Mouse (Mus musculus): ENCODE measurements around the gene Col1a1. TPM values are rescaled to one million over a fixed set of nuclear protein-coding genes. Genes with fewer than 3 reads are reported as not detected.
A peak's percentile ranks its signal among the peaks of the same experiment; 100 is the strongest.

Gene Col1a1
- polyA plus RNA-seq, 1 experiment from 2014 or later, result 511 TPM

DNA sequence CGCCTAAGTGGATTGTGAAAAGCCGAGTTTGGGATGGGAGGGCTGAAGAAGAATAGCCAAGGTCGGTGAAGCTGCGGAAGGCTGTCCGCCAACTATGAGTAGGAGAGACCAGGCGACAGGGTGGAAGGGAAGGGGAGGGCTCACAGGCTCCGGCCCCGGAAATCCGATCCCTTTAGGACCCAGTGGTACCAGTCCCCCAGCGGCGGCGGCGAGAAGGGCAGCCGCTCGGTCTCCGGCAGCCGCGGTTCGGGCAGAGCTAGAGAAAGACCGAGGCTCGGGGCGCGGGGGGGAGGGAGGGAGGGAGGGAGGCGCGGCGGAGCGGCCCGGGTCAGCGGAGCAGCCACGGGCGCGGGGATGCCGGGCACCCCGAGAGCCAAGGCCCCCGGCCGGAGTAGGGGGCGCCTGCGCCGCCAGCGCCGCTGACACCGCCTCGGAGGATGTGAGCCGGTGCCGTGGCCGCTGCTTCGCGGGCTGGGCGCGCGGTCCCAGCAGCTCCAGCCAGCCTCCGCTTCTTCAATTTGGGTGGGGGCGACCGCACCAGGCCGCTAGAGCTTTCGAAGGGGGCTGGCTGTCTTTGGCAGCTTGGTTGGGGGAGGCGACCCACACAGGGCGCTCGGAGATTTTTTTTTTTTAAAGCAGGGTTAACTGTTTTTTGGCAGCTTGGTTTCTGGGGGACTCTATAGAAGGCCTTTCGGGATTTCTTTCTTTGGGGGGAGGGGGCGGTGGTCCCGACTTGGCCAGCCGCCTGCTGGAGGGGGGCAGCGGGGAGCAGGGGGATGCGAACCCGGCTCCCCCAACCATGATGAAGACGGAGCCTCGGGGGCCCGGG is 54.9 kb downstream of the Col1a1 start, which contains the start of gene Ppp1r9b:
TSS of gene Ppp1r9b (plus strand) at position 287 of the 829 bp plus-strand sequence.
- H3K9me3 ChIP-seq (ENCODE audit: control insufficient read depth, low read length), result no peaks in the 10 kb centered on the region
- peaks cover 20% of the 10 kb centered on the region for H3K36me3 ChIP-seq (ENCODE audit: control insufficient read depth, insufficient read depth, low read length)
- H3K27ac ChIP-seq (replicated peaks in 1 of 2; ENCODE audit: control insufficient read depth in 1 of 2, insufficient read depth in 1 of 2, low read depth in 2 of 2, low read length in 2 of 2), result peak within 1 kb of the TSS; percentile 89 to 93
- peaks cover 48 to 72% of the 10 kb centered on the region in 2 experiments for H3K4me1 ChIP-seq (ENCODE audit: control insufficient read depth in 2 of 2, insufficient read depth in 2 of 2, low read length in 2 of 2)
- ATAC-seq (ENCODE audit: insufficient number of reproducible peaks, insufficient read depth, low FRiP score, low read depth), result peak; percentile 81
- WGBS, result 1% methylated on average over 49 of the region's 69 CpGs
- peak within 1 kb of the TSS; percentile 96 for H3K4me2 ChIP-seq (ENCODE audit: low read length)
- H3K9ac ChIP-seq (ENCODE audit: low read length), result peak within 1 kb of the TSS; percentile 94
- no peaks in the 10 kb centered on the region for H3K27me3 ChIP-seq (ENCODE audit: control insufficient read depth, insufficient read depth, low read length)
- H3K4me3 ChIP-seq (ENCODE audit: control insufficient read depth in 1 of 2, insufficient read depth in 1 of 2, low read depth in 1 of 2, low read length in 2 of 2), result peak within 1 kb of the TSS; percentile 84 to 86

DNA sequence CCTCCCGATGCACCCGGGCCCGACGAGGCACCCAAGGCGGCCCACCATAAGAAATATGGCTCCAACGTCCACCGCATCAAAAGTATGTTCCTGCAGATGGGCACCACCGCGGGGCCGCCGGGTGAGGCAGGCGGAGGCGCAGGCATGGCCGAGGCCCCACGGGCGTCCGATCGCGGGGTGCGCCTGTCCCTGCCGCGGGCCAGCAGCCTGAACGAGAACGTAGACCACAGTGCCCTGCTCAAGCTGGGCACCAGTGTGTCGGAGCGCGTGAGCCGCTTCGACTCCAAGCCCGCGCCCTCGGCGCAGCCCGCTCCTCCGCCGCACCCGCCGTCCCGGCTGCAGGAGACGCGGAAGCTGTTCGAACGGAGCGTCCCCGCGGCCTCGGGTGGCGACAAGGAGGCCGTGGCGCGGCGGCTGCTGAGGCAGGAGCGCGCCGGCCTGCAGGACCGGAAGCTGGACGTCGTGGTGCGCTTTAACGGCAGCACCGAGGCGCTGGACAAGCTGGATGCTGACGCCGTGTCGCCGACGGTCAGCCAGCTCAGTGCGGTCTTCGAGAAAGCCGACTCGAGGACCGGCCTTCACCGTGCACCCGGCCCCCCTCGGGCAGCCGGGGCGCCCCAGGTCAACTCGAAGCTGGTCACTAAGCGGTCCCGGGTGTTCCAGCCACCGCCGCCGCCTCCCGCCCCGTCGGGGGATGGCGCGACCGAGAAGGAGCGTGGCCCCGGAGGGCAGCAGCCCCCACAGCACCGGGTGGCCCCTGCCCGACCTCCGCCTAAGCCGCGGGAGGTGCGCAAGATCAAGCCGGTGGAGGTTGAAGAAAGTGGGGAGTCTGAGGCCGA is 55.8 kb downstream of the Col1a1 start:
- peak overlapping the region; percentile 96 for H3K4me2 ChIP-seq (ENCODE audit: low read length)
- H3K4me3 ChIP-seq (ENCODE audit: control insufficient read depth in 1 of 2, insufficient read depth in 1 of 2, low read depth in 1 of 2, low read length in 2 of 2), result peak overlapping the region; percentile 84 to 86
- H3K9me3 ChIP-seq (ENCODE audit: control insufficient read depth, low read length), result no peaks in the 10 kb centered on the region
- H3K4me1 ChIP-seq (ENCODE audit: control insufficient read depth in 2 of 2, insufficient read depth in 2 of 2, low read length in 2 of 2), result peaks cover 48 to 69% of the 10 kb centered on the region in 2 experiments
- H3K9ac ChIP-seq (ENCODE audit: low read length), result peak overlapping the region; percentile 94
- WGBS, result under 1% methylated on average over 94 of the region's 99 CpGs
- ATAC-seq (ENCODE audit: insufficient number of reproducible peaks, insufficient read depth, low FRiP score, low read depth), result no peak
- peaks cover 28% of the 10 kb centered on the region for H3K36me3 ChIP-seq (ENCODE audit: control insufficient read depth, insufficient read depth, low read length)
- no peaks in the 10 kb centered on the region for H3K27me3 ChIP-seq (ENCODE audit: control insufficient read depth, insufficient read depth, low read length)
- H3K27ac ChIP-seq (replicated peaks in 1 of 2; ENCODE audit: control insufficient read depth in 1 of 2, insufficient read depth in 1 of 2, low read depth in 2 of 2, low read length in 2 of 2), result peak overlapping the region; percentile 46 to 93

DNA sequence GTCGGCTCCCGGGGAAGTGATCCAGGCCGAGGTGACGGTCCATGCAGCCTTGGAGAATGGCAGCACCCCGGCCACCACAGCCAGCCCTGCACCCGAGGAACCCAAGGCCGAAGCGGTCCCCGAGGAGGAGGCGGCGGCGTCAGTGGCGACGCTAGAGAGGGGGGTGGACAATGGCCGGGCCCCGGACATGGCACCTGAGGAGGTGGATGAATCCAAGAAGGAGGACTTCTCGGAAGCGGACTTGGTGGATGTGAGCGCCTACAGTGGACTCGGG is 56.4 kb downstream of the Col1a1 start:
- Histone ChIP-seq H3K9ac (ENCODE audit: low read length) (peak overlapping the region; percentile 94), H3K27me3 (ENCODE audit: control insufficient read depth, insufficient read depth, low read length) (no peaks in the 10 kb centered on the region), H3K36me3 (ENCODE audit: control insufficient read depth, insufficient read depth, low read length) (peaks cover 34% of the 10 kb centered on the region), H3K4me3 (ENCODE audit: control insufficient read depth in 1 of 2, insufficient read depth in 1 of 2, low read depth in 1 of 2, low read length in 2 of 2) (peak overlapping the region; percentile 84 to 86), H3K9me3 (ENCODE audit: control insufficient read depth, low read length) (no peaks in the 10 kb centered on the region), H3K4me1 (ENCODE audit: control insufficient read depth in 2 of 2, insufficient read depth in 2 of 2, low read length in 2 of 2) (peaks cover 48 to 65% of the 10 kb centered on the region in 2 experiments), H3K4me2 (ENCODE audit: low read length) (peak overlapping the region; percentile 96), H3K27ac (replicated peaks in 1 of 2; ENCODE audit: control insufficient read depth in 1 of 2, insufficient read depth in 1 of 2, low read depth in 2 of 2, low read length in 2 of 2) (peak overlapping the region in 1 of 2 experiments; percentile 93; a peak in 2 of 4 replicates)
- WGBS, result under 1% methylated on average over 20 of the region's 20 CpGs
- no peak for ATAC-seq (ENCODE audit: insufficient number of reproducible peaks, insufficient read depth, low FRiP score, low read depth)

DNA sequence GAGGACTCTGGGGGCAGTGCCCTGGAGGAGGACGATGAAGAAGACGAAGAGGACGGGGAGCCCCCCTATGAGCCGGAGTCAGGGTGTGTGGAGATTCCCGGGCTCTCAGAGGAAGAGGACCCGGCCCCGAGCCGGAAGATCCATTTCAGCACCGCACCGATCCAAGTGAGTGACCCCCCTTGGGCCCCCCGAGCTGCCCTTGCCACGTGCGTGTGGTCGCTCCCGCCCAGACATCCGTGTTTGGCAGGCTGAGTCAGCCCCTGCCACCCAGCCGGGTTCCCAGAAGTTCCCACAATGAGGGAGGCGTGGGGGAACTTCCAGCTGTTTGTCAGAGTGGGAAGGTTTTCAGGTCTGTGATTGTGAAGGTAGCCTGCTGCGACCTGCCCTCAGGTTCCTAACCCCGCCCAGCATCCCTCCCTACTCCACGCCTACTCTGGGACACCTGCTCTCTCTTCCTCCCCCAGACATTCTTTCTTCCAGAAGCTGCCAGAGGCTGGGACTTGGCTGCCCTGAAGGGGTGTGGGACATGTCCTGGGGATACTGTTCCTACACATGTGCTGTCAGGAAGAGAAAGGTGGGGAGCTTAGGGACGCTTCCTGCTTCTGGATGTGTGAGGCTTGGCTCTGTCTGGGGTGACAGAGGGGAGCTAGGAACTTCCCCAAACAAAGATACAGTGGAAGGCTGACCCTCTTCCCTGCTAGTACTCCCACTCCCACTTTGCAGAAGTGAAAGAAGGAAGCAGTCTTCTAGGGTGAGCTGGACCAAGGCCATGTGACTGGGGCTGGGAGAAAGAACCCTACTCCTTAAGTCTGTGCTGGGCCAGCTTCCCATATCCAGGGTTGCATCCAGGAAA is 57.0 kb downstream of the Col1a1 start:
- WGBS, result 4% methylated on average over 22 of the region's 22 CpGs
- Histone ChIP-seq H3K27me3 (ENCODE audit: control insufficient read depth, insufficient read depth, low read length) (no peaks in the 10 kb centered on the region), H3K4me3 (ENCODE audit: control insufficient read depth in 1 of 2, insufficient read depth in 1 of 2, low read depth in 1 of 2, low read length in 2 of 2) (peak overlapping the region; percentile 84 to 86), H3K4me1 (ENCODE audit: control insufficient read depth in 2 of 2, insufficient read depth in 2 of 2, low read length in 2 of 2) (peaks cover 43 to 65% of the 10 kb centered on the region in 2 experiments), H3K4me2 (ENCODE audit: low read length) (peak overlapping the region; percentile 96), H3K27ac (replicated peaks in 1 of 2; ENCODE audit: control insufficient read depth in 1 of 2, insufficient read depth in 1 of 2, low read depth in 2 of 2, low read length in 2 of 2) (peak overlapping the region in 1 of 2 experiments; percentile 93; a peak in 2 of 4 replicates), H3K36me3 (ENCODE audit: control insufficient read depth, insufficient read depth, low read length) (peaks cover 39% of the 10 kb centered on the region), H3K9ac (ENCODE audit: low read length) (peak overlapping the region; percentile 94), H3K9me3 (ENCODE audit: control insufficient read depth, low read length) (no peaks in the 10 kb centered on the region)
- ATAC-seq (ENCODE audit: insufficient number of reproducible peaks, insufficient read depth, low FRiP score, low read depth), result no peak

DNA sequence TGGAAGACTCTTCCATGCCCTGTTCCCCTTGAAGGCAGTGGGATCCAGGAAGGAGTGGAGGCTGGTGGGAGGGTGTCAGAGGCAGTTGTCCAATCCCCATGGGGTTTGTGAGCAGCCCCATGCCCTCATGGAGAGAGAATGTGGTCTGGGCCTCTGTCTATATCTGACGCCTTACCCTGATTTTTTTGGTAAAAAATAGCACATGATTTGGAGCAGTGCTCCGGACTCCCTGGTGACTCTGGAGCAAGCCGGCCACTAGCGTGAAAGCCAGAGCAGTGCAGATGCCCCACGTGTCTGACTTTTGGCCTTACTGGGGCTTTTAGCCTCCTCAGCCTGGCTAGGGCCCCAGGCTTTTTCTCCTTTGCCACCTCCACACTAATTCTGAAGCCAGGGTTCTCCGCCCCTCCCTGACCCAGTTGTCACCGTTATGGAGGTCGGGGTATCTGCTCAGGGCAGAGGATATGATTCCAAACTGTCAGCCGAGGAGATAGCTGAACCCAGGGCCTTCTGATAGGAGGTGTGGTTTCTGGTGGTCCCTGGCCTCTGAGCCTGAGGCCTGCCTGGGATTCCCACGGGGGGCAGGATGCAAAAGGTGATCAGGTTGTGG is 58.3 kb downstream of the Col1a1 start:
- Histone ChIP-seq H3K9ac (ENCODE audit: low read length) (peak overlapping the region; percentile 94), H3K4me2 (ENCODE audit: low read length) (peak overlapping the region; percentile 96), H3K9me3 (ENCODE audit: control insufficient read depth, low read length) (no peaks in the 10 kb centered on the region), H3K27me3 (ENCODE audit: control insufficient read depth, insufficient read depth, low read length) (no peaks in the 10 kb centered on the region), H3K36me3 (ENCODE audit: control insufficient read depth, insufficient read depth, low read length) (peaks cover 53% of the 10 kb centered on the region), H3K4me1 (ENCODE audit: control insufficient read depth in 2 of 2, insufficient read depth in 2 of 2, low read length in 2 of 2) (peaks cover 34 to 56% of the 10 kb centered on the region in 2 experiments), H3K27ac (replicated peaks in 1 of 2; ENCODE audit: control insufficient read depth in 1 of 2, insufficient read depth in 1 of 2, low read depth in 2 of 2, low read length in 2 of 2) (peak overlapping the region in 1 of 2 experiments; percentile 93; a peak in 2 of 4 replicates), H3K4me3 (ENCODE audit: control insufficient read depth in 1 of 2, insufficient read depth in 1 of 2, low read depth in 1 of 2, low read length in 2 of 2) (peak overlapping the region; percentile 84 to 86)
- 20% methylated on average over 10 of the region's 10 CpGs for WGBS
- ATAC-seq (ENCODE audit: insufficient number of reproducible peaks, insufficient read depth, low FRiP score, low read depth), result no peak

DNA sequence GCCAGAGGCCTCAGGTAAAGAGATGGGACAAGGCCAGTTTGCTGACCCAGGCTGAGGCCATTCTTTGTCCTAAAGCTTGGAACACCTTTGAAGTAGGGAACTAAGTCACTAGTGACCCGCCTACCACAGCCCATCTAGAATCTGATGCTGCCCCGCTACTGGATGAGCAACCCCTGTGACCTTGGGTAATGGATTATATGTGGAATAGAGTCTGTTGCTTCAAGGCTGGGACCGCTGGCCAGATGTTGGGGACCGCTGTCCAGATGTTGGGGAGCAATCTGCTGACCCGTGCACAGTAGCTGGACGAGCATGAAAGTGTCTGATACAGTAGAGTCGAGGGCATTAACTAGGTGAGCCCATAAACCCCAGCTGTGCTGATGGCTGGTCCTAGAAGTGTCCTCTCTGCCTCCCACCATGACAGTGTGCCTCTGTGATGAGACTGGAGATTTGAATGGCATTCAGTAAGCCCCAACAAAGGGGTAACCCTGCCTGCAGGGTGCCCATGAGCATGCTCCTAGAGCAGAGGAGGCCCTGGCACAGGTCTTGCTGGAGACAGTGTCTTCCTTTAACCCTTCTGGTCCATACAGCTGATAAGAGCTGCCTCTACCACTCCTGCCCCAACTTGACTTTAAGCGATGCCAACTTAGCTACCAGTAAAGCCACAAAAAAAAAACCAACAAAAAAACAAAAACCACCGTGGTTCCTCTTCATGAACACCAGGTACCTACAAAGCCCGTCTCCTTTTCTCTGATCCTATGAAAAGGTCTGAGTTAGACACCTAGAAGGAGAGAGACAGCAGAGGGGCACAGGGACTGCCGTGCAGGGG is 59.1 kb downstream of the Col1a1 start:
- H3K36me3 ChIP-seq (ENCODE audit: control insufficient read depth, insufficient read depth, low read length), result peaks cover 61% of the 10 kb centered on the region
- no peaks in the 10 kb centered on the region for H3K9me3 ChIP-seq (ENCODE audit: control insufficient read depth, low read length)
- peaks cover 29 to 52% of the 10 kb centered on the region in 2 experiments for H3K4me1 ChIP-seq (ENCODE audit: control insufficient read depth in 2 of 2, insufficient read depth in 2 of 2, low read length in 2 of 2)
- H3K9ac ChIP-seq (ENCODE audit: low read length), result peak overlapping the region; percentile 94
- peak overlapping the region in 1 of 2 experiments; percentile 93; a peak in 1 of 4 replicates for H3K27ac ChIP-seq (replicated peaks in 1 of 2; ENCODE audit: control insufficient read depth in 1 of 2, insufficient read depth in 1 of 2, low read depth in 2 of 2, low read length in 2 of 2)
- no peak for ATAC-seq (ENCODE audit: insufficient number of reproducible peaks, insufficient read depth, low FRiP score, low read depth)
- peak overlapping the region in 1 of 2 experiments; percentile 84; a peak in 2 of 4 replicates for H3K4me3 ChIP-seq (ENCODE audit: control insufficient read depth in 1 of 2, insufficient read depth in 1 of 2, low read depth in 1 of 2, low read length in 2 of 2)
- peak overlapping the region; percentile 96 for H3K4me2 ChIP-seq (ENCODE audit: low read length)
- WGBS, result 89% methylated on average over 11 of the region's 11 CpGs
- no peaks in the 10 kb centered on the region for H3K27me3 ChIP-seq (ENCODE audit: control insufficient read depth, insufficient read depth, low read length)
